Mouse (Mus musculus) MEL (cell line): ENCODE data around the gene Cwc25.
"Not testable (repeated sequence)": the region's sequence is repeated elsewhere in the genome, so short reads cannot be mapped to it uniquely, and the experiment has no call there.

Source experiments
- CTCF ChIP-seq, 3 experiments: IDR thresholded peaks in 2 of 3; conservative IDR thresholded peaks in 1 of 3; 2 replicates each; pipeline ENCODE4 v1.5.1; 2011 to 2012; ENCODE audit warnings: low read length in 3 of 3, low read depth in 2 of 3, mild to moderate bottlenecking in 2 of 3, improper control_type of control experiment in 1 of 3, inconsistent platforms in 1 of 3, mixed read lengths in 1 of 3, moderate library complexity in 1 of 3; ENCODE audit not compliant: control insufficient read depth in 1 of 3, insufficient read depth in 1 of 3, poor library complexity in 1 of 3, severe bottlenecking in 1 of 3
- EP300 ChIP-seq, 2 experiments: IDR thresholded peaks; 2 replicates each; pipeline ENCODE4 v1.6.1; 2011; ENCODE audit warnings: improper control_type of control experiment in 2 of 2, low read length in 2 of 2, low read depth in 1 of 2, mild to moderate bottlenecking in 1 of 2
- GATA1 ChIP-seq: IDR thresholded peaks from 2 replicates; pipeline ENCODE4 v1.6.1; 2011; ENCODE audit warnings: low read depth, low read length, improper control_type of control experiment
- JUND ChIP-seq: IDR thresholded peaks from 2 replicates; pipeline ENCODE4 v1.6.1; 2011; ENCODE audit warnings: low read depth, mild to moderate bottlenecking, improper control_type of control experiment, low read length
- MAX ChIP-seq: IDR thresholded peaks from 2 replicates; pipeline ENCODE4 v1.6.1; 2011; ENCODE audit warnings: low read length, improper control_type of control experiment
- MXI1 ChIP-seq: IDR thresholded peaks from 2 replicates; pipeline ENCODE4 v1.6.1; 2011; ENCODE audit warnings: mild to moderate bottlenecking, low read depth, low read length, improper control_type of control experiment
- POLR2A ChIP-seq, 2 experiments: IDR thresholded peaks; 2 replicates each; pipeline ENCODE4 v1.6.1; 2011 to 2012; ENCODE audit warnings: low read length in 2 of 2, mild to moderate bottlenecking in 2 of 2, control low read depth in 1 of 2, improper control_type of control experiment in 1 of 2, low read depth in 1 of 2, moderate library complexity in 1 of 2; ENCODE audit not compliant: control insufficient read depth in 1 of 2, insufficient read depth in 1 of 2, poor library complexity in 1 of 2
- POLR2AphosphoS2 ChIP-seq: IDR thresholded peaks from 2 replicates; pipeline ENCODE4 v1.6.1; 2011; ENCODE audit warnings: low read length, improper control_type of control experiment
- SIN3A ChIP-seq: IDR thresholded peaks from 2 replicates; pipeline ENCODE4 v1.6.1; 2012; ENCODE audit warnings: low read length, improper control_type of control experiment, inconsistent platforms
- TAL1 ChIP-seq: IDR thresholded peaks from 2 replicates; pipeline ENCODE4 v1.6.1; 2012; ENCODE audit warnings: mild to moderate bottlenecking, inconsistent platforms, low read length, moderate library complexity, mixed read lengths
- TCF12 ChIP-seq: IDR thresholded peaks from 2 replicates; pipeline ENCODE4 v1.6.1; 2014; ENCODE audit warnings: low read depth, mild to moderate bottlenecking, inconsistent platforms, low read length, improper control_type of control experiment, moderate library complexity
- USF1 ChIP-seq: IDR thresholded peaks from 2 replicates; pipeline ENCODE4 v1.6.1; 2014; ENCODE audit warnings: low read depth, mild to moderate bottlenecking, inconsistent platforms, low read length, improper control_type of control experiment, moderate library complexity
- ZC3H11A ChIP-seq: IDR thresholded peaks from 2 replicates; pipeline ENCODE4 v1.6.1; 2012; ENCODE audit warnings: low read depth, mild to moderate bottlenecking, inconsistent platforms, low read length, improper control_type of control experiment

DNA sequence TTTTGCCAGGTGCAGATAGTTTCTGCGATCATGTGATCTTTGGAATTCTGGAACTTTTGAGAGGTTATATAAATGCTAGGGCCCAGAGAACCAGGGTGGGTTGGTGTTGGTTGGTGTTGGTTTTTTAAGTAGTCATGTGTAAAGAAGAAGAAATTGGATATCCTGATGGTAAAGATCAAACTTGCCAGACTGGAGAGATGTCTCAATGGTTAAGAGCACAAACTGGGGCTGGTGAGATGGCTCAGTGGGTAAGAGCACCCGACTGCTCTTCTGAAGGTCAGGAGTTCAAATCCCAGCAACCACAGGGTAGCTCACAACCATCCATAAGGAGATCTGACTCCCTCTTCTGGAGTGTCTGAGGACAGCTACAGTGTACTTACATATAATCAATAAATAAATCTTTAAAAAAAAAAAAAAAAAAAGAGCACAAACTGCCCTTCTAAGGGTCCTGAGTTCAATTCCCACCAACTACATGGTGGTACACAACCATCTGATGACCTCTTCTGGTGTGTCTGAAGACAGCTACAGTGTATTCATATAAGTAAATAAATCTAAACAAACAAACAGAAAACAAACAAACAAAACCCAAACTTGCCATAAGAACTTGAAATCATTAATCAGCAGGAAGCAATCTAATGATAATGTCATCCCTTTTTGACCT lies 24.6 kb upstream of the Cwc25 start:
- not testable (repeated sequence) for TF ChIP-seq TAL1; POLR2A (IDR thresholded peaks at IDR 0.05; ENCODE audit: control insufficient read depth in 1 of 2, insufficient read depth in 1 of 2, low read depth in 1 of 2, low read length in 2 of 2, poor library complexity in 1 of 2); POLR2AphosphoS2; JUND; USF1; CTCF (IDR thresholded peaks at IDR 0.05 in 2 of 3, conservative IDR thresholded peaks at IDR 0.05 in 1 of 3; ENCODE audit: control insufficient read depth in 1 of 3, insufficient read depth in 1 of 3, low read depth in 2 of 3, low read length in 3 of 3, poor library complexity in 1 of 3, severe bottlenecking in 1 of 3); MAX; EP300 (IDR thresholded peaks at IDR 0.05; ENCODE audit: low read depth in 1 of 2, low read length in 2 of 2); TCF12; GATA1; MXI1; SIN3A; ZC3H11A
